Mouse (Mus musculus): Measurements from ENCODE around the gene Oit3.

DNA sequence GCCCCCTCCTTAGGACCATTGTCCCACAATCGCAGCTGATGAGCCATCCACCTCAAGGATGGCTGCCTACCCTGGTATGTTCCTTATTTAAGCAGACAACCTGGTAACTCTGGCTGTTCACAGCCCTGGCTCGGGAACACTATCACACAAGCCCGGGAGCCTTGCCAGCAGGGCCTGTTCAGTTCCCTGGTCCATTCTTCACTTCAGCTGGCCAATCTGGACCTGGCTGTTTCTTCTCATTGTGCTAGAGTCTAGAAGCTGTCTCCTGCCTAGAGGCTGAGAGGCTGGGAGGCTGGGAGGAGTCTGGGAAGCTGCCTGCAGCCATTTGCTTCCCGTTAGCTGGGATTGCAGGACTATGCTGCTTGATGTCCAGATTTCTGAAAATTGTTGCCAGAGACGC lies 28.9 kb upstream of the Oit3 start:
- no peak for TF ChIP-seq POLR2A (IDR thresholded peaks at IDR 0.05; ENCODE audit: borderline replicate concordance, control insufficient read depth, low read depth, low read length)
- TF ChIP-seq CTCF (IDR thresholded peaks at IDR 0.05; ENCODE audit: control insufficient read depth, insufficient read depth, low read length), result no peak

Measured in bone marrow, adult 2 months (tissue).